Mouse (Mus musculus) olfactory bulb, adult 2 months (tissue): ENCODE measurements around the gene Parpbp. TPM values are rescaled to one million over a fixed set of nuclear protein-coding genes. Genes with fewer than 3 reads are reported as not detected.

Experiments used
- H3K27ac ChIP-seq: fragments of 200-500 bp; 2 replicates; pipeline ENCODE4 v1.5.1; 2012; ENCODE audit warnings: low read depth, low read length; ENCODE audit not compliant: insufficient read depth
- H3K4me1 ChIP-seq: fragments of 200-500 bp; 2 replicates; pipeline ENCODE4 v1.6.1; 2012; ENCODE audit warnings: low read length; ENCODE audit not compliant: control insufficient read depth, insufficient read depth
- H3K4me3 ChIP-seq: fragments of 200-500 bp; 2 replicates; pipeline ENCODE4 v1.5.1; 2012; ENCODE audit warnings: mild to moderate bottlenecking, low read depth, low read length, moderate library complexity; ENCODE audit not compliant: insufficient read depth
- CTCF ChIP-seq: fragments of 200-500 bp; IDR thresholded peaks from 2 replicates; pipeline ENCODE4 v1.5.1; 2012; ENCODE audit warnings: low read depth, mild to moderate bottlenecking, low read length, moderate library complexity; ENCODE audit not compliant: insufficient read depth
- POLR2A ChIP-seq: fragments of 200-500 bp; IDR thresholded peaks from 2 replicates; pipeline ENCODE4 v1.6.1; 2012; ENCODE audit warnings: mild to moderate bottlenecking, low read depth, low read length, moderate library complexity; ENCODE audit not compliant: insufficient read depth
- WGBS: fragments of 180-500 bp; shearing (Covaris S2); methylation state at CpG from one replicate; pipeline ENCODE4 v1.1.7; 2018; 5-methylcytosine and 5-hydroxymethylcytosine counted together
- polyA plus RNA-seq: library from polyadenylated mRNA; stranded (reverse); fragments of >200 nt; gene quantifications from 2 replicates; pipeline ENCODE4 v1.2.4, GENCODE M21; 2012; ENCODE audit warnings: low replicate concordance; ENCODE audit not compliant: missing spikeins, insufficient read depth, insufficient read length

The Parpbp gene
- polyA plus RNA-seq, 1 experiment: not detected

DNA sequence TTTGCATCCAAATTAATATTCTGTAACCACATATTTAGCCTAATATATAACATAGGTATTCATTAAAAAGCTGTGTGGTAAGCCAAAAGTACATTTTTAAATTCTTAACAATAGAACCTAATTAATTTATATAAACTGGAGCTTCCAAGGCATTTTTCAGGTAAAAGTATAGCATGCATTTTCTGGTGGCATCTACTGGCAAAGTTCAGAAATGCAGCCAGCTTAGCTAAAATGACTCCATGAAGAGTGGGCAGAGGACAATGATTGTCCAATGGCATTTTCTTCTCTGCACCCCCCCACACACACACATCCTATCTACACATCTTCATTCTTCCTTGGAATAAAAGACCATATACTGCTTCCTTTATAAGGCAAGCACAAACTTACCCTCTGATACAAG, 27.0 kb downstream of the Parpbp start:
- Histone ChIP-seq H3K27ac (no peak overlapping the region), H3K4me1 (no peaks in the 10 kb centered on the region), H3K4me3 (no peak overlapping the region)
- no peak for TF ChIP-seq POLR2A
- no peak for TF ChIP-seq CTCF

DNA sequence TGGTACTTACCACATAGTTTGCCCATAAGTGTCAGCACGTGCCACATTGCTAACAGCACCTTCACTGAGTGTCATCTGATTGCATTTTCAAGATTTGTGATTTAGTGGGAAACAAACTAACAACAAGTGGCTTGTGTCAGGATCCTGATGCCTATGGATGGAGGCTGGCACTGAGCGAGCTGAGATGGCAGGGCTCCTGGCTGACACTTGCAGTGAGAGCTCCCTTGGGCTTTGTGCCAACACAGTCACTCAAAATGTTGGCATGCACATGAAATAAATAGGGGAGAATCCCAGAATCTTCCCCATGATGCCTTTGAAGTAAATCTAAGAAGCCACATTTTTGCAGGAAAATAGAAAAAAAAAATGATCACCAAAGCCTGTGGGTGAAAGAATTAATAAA, 33.5 kb downstream of the Parpbp start:
- TF ChIP-seq POLR2A (no peak), CTCF (no peak)
- WGBS: 75% methylated on average over 2 of the region's 2 CpGs
- no peak overlapping the region for H3K27ac ChIP-seq
- no peak overlapping the region for H3K4me3 ChIP-seq
- no peaks in the 10 kb centered on the region for H3K4me1 ChIP-seq

DNA sequence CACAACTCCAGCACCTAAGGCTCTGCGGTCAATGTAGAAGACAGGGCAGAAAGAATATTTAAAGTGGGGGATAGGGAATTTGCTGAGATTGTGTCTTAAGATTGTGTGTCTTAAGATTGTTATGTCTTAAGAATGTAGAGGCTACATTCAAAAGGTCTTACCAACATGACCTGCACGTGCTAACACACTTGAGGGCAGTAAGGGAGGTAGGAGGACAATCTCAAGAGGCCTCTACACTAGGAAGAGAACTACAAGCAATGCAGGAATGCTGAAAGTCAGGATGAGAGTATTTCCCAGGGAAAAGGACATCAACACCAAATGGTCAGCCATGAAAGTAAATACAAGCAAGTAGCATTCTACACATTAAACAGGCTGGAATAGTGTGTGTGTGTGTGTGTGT, 40.6 kb downstream of the Parpbp start:
- Histone ChIP-seq H3K4me3 (no peak overlapping the region), H3K4me1 (no peaks in the 10 kb centered on the region), H3K27ac (no peak overlapping the region)
- WGBS: 88% methylated on average over 2 of the region's 2 CpGs
- no peak for TF ChIP-seq CTCF
- no peak for TF ChIP-seq POLR2A

DNA sequence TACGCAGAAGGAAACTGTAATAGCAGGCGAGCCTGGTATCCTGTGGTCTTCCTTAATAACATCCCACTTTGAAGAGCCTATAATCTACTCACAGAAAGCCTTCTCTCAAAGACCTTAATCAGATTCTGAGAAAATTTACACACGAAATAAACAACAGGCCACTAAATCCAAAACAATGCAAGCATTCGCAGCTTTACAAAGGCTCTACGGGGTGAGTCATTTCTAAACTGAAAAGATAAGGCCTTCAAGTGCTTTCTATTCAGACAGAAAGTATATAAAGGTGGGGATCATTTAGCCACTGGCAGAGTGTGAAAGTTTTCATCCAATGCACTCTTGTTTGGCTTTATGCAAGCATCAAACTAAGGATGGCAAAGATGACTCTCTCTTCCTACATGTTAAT, 56.0 kb downstream of the Parpbp start, which contains the start of gene Pmch:
Gene Pmch (plus strand): TSS at position 301 of the 400 bp plus-strand sequence.
- H3K4me1 ChIP-seq: no peaks in the 10 kb centered on the region
- WGBS: 50% methylated on average over 5 of the region's 5 CpGs
- TF ChIP-seq POLR2A (no peak), CTCF (no peak)
- H3K4me3 ChIP-seq: no peak within 1 kb of the TSS
- H3K27ac ChIP-seq: no peak within 1 kb of the TSS

DNA sequence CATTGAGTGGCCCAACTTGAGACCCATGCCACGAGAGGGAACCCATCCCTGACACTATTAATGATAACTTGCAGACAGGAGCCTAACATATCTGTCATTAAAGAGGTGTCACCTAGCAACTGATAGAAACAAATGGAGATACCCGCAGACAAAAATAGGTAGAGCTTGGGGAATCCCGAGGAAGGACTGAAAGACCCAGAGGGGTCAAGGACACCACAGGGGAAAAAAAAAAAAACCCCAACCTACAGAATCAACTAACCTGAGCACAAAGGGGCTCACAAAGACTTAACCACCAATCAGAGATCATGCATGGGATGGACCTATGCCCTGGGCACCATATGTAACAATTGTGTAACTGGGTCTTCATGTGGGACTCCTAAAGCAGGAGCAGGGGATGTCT, 79.4 kb downstream of the Parpbp start:
- Histone ChIP-seq H3K4me1 (no peaks in the 10 kb centered on the region), H3K4me3 (no peak overlapping the region), H3K27ac (no peak overlapping the region)
- 90% methylated on average over 3 of the region's 3 CpGs for WGBS
- TF ChIP-seq CTCF (no peak), POLR2A (no peak)

DNA sequence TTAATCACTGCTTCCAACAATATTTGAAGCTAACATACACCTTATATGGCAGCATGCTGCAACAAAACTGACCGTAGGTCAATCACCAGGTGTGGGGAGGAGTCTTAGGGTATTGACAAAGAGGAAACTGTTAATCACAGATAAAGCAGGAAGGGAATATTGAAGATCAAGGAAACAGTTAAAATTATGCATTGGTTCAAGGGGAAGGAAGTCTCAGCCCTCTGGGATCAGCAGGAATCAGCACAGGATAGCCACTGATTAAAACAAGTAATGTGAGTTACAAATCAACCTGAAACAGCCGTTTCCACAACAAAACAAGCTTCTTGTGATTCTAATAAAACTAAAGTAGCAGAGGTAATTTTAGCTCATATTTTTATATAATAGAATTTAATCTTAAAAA, 81.9 kb downstream of the Parpbp start:
- H3K27ac ChIP-seq: no peak overlapping the region
- 73% methylated on average over 2 of the region's 2 CpGs for WGBS
- no peaks in the 10 kb centered on the region for H3K4me1 ChIP-seq
- TF ChIP-seq POLR2A: no peak
- no peak for TF ChIP-seq CTCF
- H3K4me3 ChIP-seq: no peak overlapping the region

DNA sequence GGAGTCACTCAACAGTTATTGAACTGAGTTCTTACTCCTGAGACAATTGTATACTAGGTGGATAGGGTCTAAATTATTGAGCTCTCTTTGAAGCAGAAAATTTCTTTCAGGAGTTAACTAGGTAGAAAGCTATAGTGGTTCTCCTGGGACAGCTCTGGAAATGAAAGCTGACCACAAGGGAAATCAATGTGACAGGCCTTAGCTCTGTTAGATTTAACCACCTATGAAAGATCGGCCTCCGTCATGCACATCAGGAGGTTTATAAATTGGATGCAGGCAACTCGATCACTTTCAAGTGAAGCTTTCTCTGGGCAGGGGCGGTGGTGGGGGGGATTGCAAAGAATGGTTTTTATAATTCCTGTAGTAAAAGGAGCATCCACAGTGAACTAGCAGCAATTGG, 83.3 kb downstream of the Parpbp start:
- TF ChIP-seq CTCF (no peak), POLR2A (no peak)
- Histone ChIP-seq H3K4me3 (no peak overlapping the region), H3K4me1 (no peaks in the 10 kb centered on the region), H3K27ac (no peak overlapping the region)
- 85% methylated on average over 4 of the region's 4 CpGs for WGBS

DNA sequence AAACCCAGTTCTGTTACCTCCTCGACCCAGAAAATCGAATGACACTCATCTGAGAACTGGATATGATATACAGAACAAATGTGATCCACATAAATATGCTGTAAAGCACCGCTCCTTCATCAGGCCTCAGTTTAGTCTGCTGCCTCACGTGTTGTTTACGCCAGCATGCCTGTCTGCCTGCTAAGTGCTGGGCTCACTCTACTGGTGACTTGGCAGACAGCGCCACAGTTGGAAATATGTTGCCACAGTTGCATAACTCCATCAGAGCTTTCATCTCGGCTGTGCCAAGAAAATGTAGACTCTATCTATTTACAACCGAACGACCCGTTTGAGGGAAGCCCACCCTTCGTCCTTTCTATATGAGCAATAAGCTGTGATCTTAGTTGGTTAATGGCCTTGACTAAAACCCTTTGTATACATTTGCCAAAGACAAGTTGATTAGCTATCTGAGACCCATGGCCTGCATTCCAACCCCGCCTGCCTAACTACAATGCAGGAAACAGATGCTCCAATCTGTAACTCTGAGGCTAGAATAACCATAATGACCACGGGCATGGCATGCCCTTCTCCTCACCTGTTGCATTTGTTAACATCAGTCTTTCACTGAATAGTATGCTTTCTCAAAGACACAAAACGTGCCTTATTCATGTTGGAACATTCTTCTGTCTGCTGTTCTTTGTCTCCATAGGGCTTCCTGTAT, 89.6 kb downstream of the Parpbp start:
- Histone ChIP-seq H3K27ac (no peak overlapping the region), H3K4me3 (no peak overlapping the region), H3K4me1 (no peaks in the 10 kb centered on the region)
- no peak for TF ChIP-seq POLR2A
- no peak for TF ChIP-seq CTCF
- 78% methylated on average over 14 of the region's 14 CpGs for WGBS

DNA sequence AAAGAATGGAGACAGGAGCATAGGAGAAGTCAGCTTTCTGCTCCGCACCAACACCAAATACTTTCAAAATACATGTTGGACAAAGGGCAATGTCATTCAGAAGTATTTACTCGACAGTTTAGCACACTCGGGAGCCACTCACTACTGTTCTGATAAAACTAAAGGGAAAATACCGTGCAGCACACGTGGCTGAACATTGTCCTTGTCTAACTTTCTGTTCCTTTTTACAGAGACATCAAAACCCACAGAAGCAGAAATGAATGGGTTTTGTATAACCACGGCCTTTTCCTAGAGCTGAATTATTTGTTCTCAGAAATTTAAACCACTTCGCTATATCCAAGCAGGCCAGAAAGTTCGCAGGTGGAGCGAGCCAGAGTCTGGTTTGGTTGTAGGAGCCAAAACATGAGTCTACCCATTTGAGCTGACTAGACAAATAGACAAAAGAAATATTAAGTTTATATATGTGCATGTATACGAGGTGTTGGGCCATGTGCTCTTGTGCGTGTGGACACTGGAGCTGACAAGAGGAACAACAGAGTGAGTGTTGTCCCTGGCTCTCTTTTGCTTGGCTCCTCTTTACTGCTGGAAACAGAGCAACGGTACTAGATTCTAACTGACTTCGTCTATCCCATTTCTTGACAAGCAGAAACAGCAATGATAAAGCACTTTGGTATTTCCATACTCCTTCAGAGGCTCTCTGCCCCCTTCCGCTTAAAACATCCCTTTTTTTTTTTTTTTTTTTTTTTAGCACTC, 92.3 kb downstream of the Parpbp start:
- Histone ChIP-seq H3K27ac (no peak overlapping the region), H3K4me1 (no peaks in the 10 kb centered on the region), H3K4me3 (no peak overlapping the region)
- TF ChIP-seq CTCF (no peak), POLR2A (no peak)
- 80% methylated on average over 14 of the region's 14 CpGs for WGBS
